In the genomic region with DNA sequence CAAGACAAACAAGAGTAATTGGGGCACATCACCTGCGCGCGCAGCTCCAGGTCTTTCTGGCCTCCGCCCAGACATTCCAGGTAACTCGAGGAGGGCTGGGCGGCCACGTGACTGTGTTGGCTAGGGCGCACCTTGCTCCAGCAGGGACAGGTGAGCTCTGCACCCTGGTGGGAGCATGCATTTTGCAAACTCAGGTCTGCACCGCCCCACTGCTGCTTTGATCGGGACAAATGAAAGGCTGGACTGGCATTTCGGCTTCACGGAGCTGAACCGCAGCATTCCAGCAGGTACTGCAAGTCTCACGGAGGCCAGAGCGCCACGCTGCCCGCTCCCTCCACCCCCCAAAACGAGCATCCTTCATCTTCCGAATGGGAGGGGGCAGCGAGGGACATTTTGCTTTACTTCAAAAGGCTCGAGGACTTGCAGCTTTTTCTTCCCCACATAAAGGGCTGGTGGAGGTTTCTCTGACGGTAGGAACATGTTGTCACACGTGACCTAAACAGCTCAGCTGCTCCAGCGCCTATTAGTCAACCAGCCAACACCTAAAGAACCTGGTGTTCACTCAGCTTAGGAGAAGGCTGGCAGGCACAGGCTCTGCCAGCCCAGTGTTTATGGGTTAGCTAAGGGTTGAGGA, we compare ENCODE assay signal across 8 mouse cellular contexts. TPM values are rescaled to one million over a fixed set of nuclear protein-coding genes. Genes with fewer than 3 reads are reported as not detected.
DNase-seq lines count a peak whose midpoint lies in the region; ATAC-seq and TF ChIP-seq lines count a peak whose summit lies in the region.

A gene (minus strand): TSS at position 320 of the 634 bp plus-strand sequence.

- peak within 1 kb of the TSS; percentile 49; the same call in 1 of the 2 replicates for H3K4me3 ChIP-seq in spleen, adult 2 months (ENCODE audit: extremely low read depth, insufficient read depth, insufficient read length)
- peak within 1 kb of the TSS; percentile 33 for H3K4me3 ChIP-seq in forebrain, embryonic 11.5 days (ENCODE audit: low read depth, low read length)
- peak within 1 kb of the TSS; percentile 35 for H3K4me3 ChIP-seq in intestine, embryonic 15.5 days (replicated peaks)

- WGBS in spleen, adult 2 months, result 13% methylated on average over 24 of the region's 24 CpGs
- WGBS in forebrain, embryonic 11.5 days, result 2% methylated on average over 24 of the region's 24 CpGs
- WGBS in intestine, embryonic 15.5 days, result 9% methylated on average over 24 of the region's 24 CpGs

- ATAC-seq in forebrain, embryonic 11.5 days (replicated peaks; ENCODE audit: low FRiP score), result peak; percentile 55
- ATAC-seq in intestine, embryonic 15.5 days, result peak; percentile 92
- peak; percentile 34; the same call in 1 of the 2 replicates for ATAC-seq in megakaryocyte, adult 5-6 weeks (ENCODE audit: poor library complexity, severe bottlenecking)

- no peak within 1 kb of the TSS for H3K27ac ChIP-seq in spleen, adult 2 months (ENCODE audit: insufficient read depth, low read length)
- 0 out of 2 replicates have a peak within 1 kb of the TSS, but pooled peaks have one; percentile 25 for H3K27ac ChIP-seq in forebrain, embryonic 11.5 days (ENCODE audit: low read depth, low read length)
- H3K27ac ChIP-seq in intestine, embryonic 15.5 days, result peak within 1 kb of the TSS; percentile 93

- peak; percentile 9 to 51 for DNase-seq in spleen, adult 2 months (ENCODE audit: low read depth in 1 of 2, low spot score in 2 of 2)
- DNase-seq in spleen, adult 12 weeks (ENCODE audit: low spot score), result no peak
- peak; percentile 71 for DNase-seq in forebrain, embryonic 11.5 days (ENCODE audit: low spot score)
- DNase-seq in left cerebral cortex, postnatal 14 days (ENCODE audit: low spot score in 2 of 2), result peak; percentile 40 to 42
- DNase-seq in right cerebral cortex, adult 18-20 months, result peak; percentile 57
- DNase-seq in yolk sac, embryonic 10.5 days (ENCODE audit: low spot score), result peak; percentile 91

- intact Hi-C loops in left cerebral cortex, postnatal 14 days (cut with DNase I), result no loop called here

- H3K9me3 ChIP-seq in forebrain, embryonic 11.5 days (ENCODE audit: control insufficient read depth, low read length), result no peaks in the 10 kb centered on the region
- H3K9me3 ChIP-seq in intestine, embryonic 15.5 days, result no peaks in the 10 kb centered on the region

- no peaks in the 10 kb centered on the region for H3K36me3 ChIP-seq in spleen, adult 2 months (ENCODE audit: control insufficient read depth, insufficient read depth, low read length)
- no peaks in the 10 kb centered on the region for H3K36me3 ChIP-seq in forebrain, embryonic 11.5 days (ENCODE audit: control insufficient read depth, insufficient read depth, low read length)
- no peaks in the 10 kb centered on the region for H3K36me3 ChIP-seq in intestine, embryonic 15.5 days

- peak within 1 kb of the TSS; percentile 47 for H3K9ac ChIP-seq in forebrain, embryonic 11.5 days (ENCODE audit: low read length)
- peak within 1 kb of the TSS; percentile 42 for H3K9ac ChIP-seq in intestine, embryonic 15.5 days

- TF ChIP-seq POLR2A in spleen, adult 2 months (IDR thresholded peaks at IDR 0.05; ENCODE audit: low read depth, low read length), result no peak

- H3K27me3 ChIP-seq in spleen, adult 2 months (ENCODE audit: control insufficient read depth, insufficient read depth, low read length), result peaks cover 6% of the 10 kb centered on the region
- H3K27me3 ChIP-seq in forebrain, embryonic 11.5 days (ENCODE audit: control insufficient read depth, insufficient read depth, low read length), result no peaks in the 10 kb centered on the region
- H3K27me3 ChIP-seq in intestine, embryonic 15.5 days (replicated peaks), result no peaks in the 10 kb centered on the region

- peaks cover 11% of the 10 kb centered on the region for H3K4me1 ChIP-seq in spleen, adult 2 months (ENCODE audit: control insufficient read depth, insufficient read depth, insufficient read length)
- peaks cover 9% of the 10 kb centered on the region for H3K4me1 ChIP-seq in forebrain, embryonic 11.5 days (replicated peaks; ENCODE audit: control insufficient read depth, insufficient read depth, low read length)
- peaks cover 26% of the 10 kb centered on the region for H3K4me1 ChIP-seq in intestine, embryonic 15.5 days (replicated peaks)

- TF ChIP-seq CTCF in spleen, adult 2 months (IDR thresholded peaks at IDR 0.05; ENCODE audit: extremely low read depth, insufficient read depth, insufficient read length, insufficient replicate concordance), result no peak

- peak within 1 kb of the TSS; percentile 64 for H3K4me2 ChIP-seq in forebrain, embryonic 11.5 days (ENCODE audit: low read depth, low read length, severe bottlenecking)
- peak within 1 kb of the TSS; percentile 62 for H3K4me2 ChIP-seq in intestine, embryonic 15.5 days (replicated peaks)

RNA-seq across cellular contexts. Expression of the gene that starts here (rescaled TPM):
- polyA plus RNA-seq in spleen, adult 2 months (2012; rRNA removed), result 0.62 and 0.70 TPM in 2 replicates
- polyA plus RNA-seq in forebrain, embryonic 11.5 days (2014; fragmentation: Nextera tagmentation; extraction: Ambion mirVana), result 3.6 and 4.8 TPM in 2 replicates
- polyA plus RNA-seq in intestine, embryonic 15.5 days (2015; fragmentation: Nextera tagmentation; extraction: Ambion mirVana), result 4.8 and 5.1 TPM in 2 replicates
- 1 to 10 TPM; 2.1 to 2.6 TPM for total RNA-seq in left cerebral cortex, postnatal 14 days (2021)
- total RNA-seq in megakaryocyte, adult 5-6 weeks (2015), result 0.13 TPM in 1 of 2 replicates, not detected in the other
- total RNA-seq in megakaryocyte, adult 5-6 weeks (2017), result 12.9 and 15.8 TPM in 2 replicates

Comparison
In these comparisons a context has a peak if more than half of its experiments do, and no peak if none do; other contexts are left out.
1. Peak in DNase-seq and H3K4me3 ChIP-seq in spleen, adult 2 months; RNA of the gene not detected or under 1 TPM.
2. ATAC-seq: peak in every context shown above with its lines; median percentile 92 in intestine, embryonic 15.5 days; 55 in forebrain, embryonic 11.5 days; 34 in megakaryocyte, adult 5-6 weeks.